Mouse (Mus musculus): ENCODE results near the gene Sirt4. TPM values are rescaled to one million over a fixed set of nuclear protein-coding genes. Genes with fewer than 3 reads are reported as not detected.
A peak's percentile ranks its signal among the peaks of the same experiment; 100 is the strongest.

Sirt4 gene
- polyA plus RNA-seq, 1 experiment: 13.6 TPM

- H3K4me3 ChIP-seq: no peak overlapping the region
- H3K79me2 ChIP-seq (ENCODE audit: control insufficient read depth, insufficient read depth): peaks cover 62% of the 10 kb centered on the region
- H3K4me2 ChIP-seq (ENCODE audit: low read depth): peak overlapping the region; percentile 68
- peaks cover 9% of the 10 kb centered on the region for H3K36me3 ChIP-seq (ENCODE audit: control insufficient read depth, insufficient read depth)
- H3K27me3 ChIP-seq (ENCODE audit: control insufficient read depth, insufficient read depth, insufficient read length): no peaks in the 10 kb centered on the region
- no peak overlapping the region for H3ac ChIP-seq (ENCODE audit: control insufficient read depth, insufficient read length)
- no peak for TF ChIP-seq TCF3 (IDR thresholded peaks at IDR 0.05; ENCODE audit: insufficient read length, low read depth)
- TF ChIP-seq CEBPB (IDR thresholded peaks at IDR 0.05; ENCODE audit: insufficient read depth, poor library complexity, severe bottlenecking): no peak
- no peak for TF ChIP-seq SRF (IDR thresholded peaks at IDR 0.05; ENCODE audit: control insufficient read depth, insufficient read length, low read depth)
- TF ChIP-seq TCF12 (IDR thresholded peaks at IDR 0.05; ENCODE audit: insufficient read depth, poor library complexity, severe bottlenecking): peak; percentile 48
- TF ChIP-seq POLR2AphosphoS2 (IDR thresholded peaks at IDR 0.05; ENCODE audit: insufficient read length, low read depth): peak; percentile 8
- TF ChIP-seq MYOG (IDR thresholded peaks at IDR 0.05; ENCODE audit: control insufficient read depth in 1 of 3, insufficient read depth in 1 of 3, insufficient read length in 2 of 3, low read depth in 2 of 3): peak; percentile 31 to 66 (median 52)
- TF ChIP-seq MAX (IDR thresholded peaks at IDR 0.05; ENCODE audit: low read depth): no peak
- no peak for TF ChIP-seq E2F4 (IDR thresholded peaks at IDR 0.05; ENCODE audit: insufficient read depth)
- TF ChIP-seq REST (IDR thresholded peaks at IDR 0.05; ENCODE audit: insufficient read depth, insufficient read length): no peak
- TF ChIP-seq MYOD1 (IDR thresholded peaks at IDR 0.05; ENCODE audit: control insufficient read depth in 1 of 3, insufficient read length in 2 of 3, low read depth in 2 of 3): no peak
- TF ChIP-seq POLR2A (IDR thresholded peaks at IDR 0.05; ENCODE audit: insufficient read length, low read depth): peak; percentile 7
Observed at GRCm38 (mm10) chr5:115529364-115529741, 44.8 kb upstream of the Sirt4 start.

- Histone ChIP-seq H3K27me3 (ENCODE audit: control insufficient read depth, insufficient read depth, insufficient read length) (no peaks in the 10 kb centered on the region), H3K4me3 (no peak overlapping the region), H3ac (ENCODE audit: control insufficient read depth, insufficient read length) (no peak overlapping the region), H3K4me2 (ENCODE audit: low read depth) (no peak overlapping the region), H3K79me2 (ENCODE audit: control insufficient read depth, insufficient read depth) (peaks cover 57% of the 10 kb centered on the region), H3K36me3 (ENCODE audit: control insufficient read depth, insufficient read depth) (peaks cover 4% of the 10 kb centered on the region)
- TF ChIP-seq MYOD1 (IDR thresholded peaks at IDR 0.05; ENCODE audit: control insufficient read depth in 1 of 3, insufficient read length in 2 of 3, low read depth in 2 of 3): peak in 2 of 3 experiments; percentile 34 to 59
- no peak for TF ChIP-seq E2F4 (IDR thresholded peaks at IDR 0.05; ENCODE audit: insufficient read depth)
- peak in 2 of 3 experiments; percentile 24 to 46 for TF ChIP-seq MYOG (IDR thresholded peaks at IDR 0.05; ENCODE audit: control insufficient read depth in 1 of 3, insufficient read depth in 1 of 3, insufficient read length in 2 of 3, low read depth in 2 of 3)
- TF ChIP-seq CEBPB (IDR thresholded peaks at IDR 0.05; ENCODE audit: insufficient read depth, poor library complexity, severe bottlenecking): no peak
- peak; percentile 41 for TF ChIP-seq POLR2AphosphoS2 (IDR thresholded peaks at IDR 0.05; ENCODE audit: insufficient read length, low read depth)
Observed at GRCm38 (mm10) chr5:115528128-115528527, 43.6 kb upstream of the Sirt4 start.

GRCm38 (mm10) chr5:115526456-115527202 is 42.1 kb upstream of the Sirt4 start:
- Histone ChIP-seq H3K27me3 (ENCODE audit: control insufficient read depth, insufficient read depth, insufficient read length) (no peaks in the 10 kb centered on the region), H3K4me3 (no peak overlapping the region), H3ac (ENCODE audit: control insufficient read depth, insufficient read length) (no peak overlapping the region), H3K79me2 (ENCODE audit: control insufficient read depth, insufficient read depth) (peaks cover 51% of the 10 kb centered on the region), H3K4me2 (ENCODE audit: low read depth) (no peak overlapping the region), H3K36me3 (ENCODE audit: control insufficient read depth, insufficient read depth) (no peaks in the 10 kb centered on the region)
- no peak for TF ChIP-seq MAX (IDR thresholded peaks at IDR 0.05; ENCODE audit: low read depth)
- TF ChIP-seq E2F4 (IDR thresholded peaks at IDR 0.05; ENCODE audit: insufficient read depth): no peak
- no peak for TF ChIP-seq MYOD1 (IDR thresholded peaks at IDR 0.05; ENCODE audit: control insufficient read depth in 1 of 3, insufficient read length in 2 of 3, low read depth in 2 of 3)
- no peak for TF ChIP-seq TCF12 (IDR thresholded peaks at IDR 0.05; ENCODE audit: insufficient read depth, poor library complexity, severe bottlenecking)
- TF ChIP-seq POLR2AphosphoS2 (IDR thresholded peaks at IDR 0.05; ENCODE audit: insufficient read length, low read depth): no peak
- no peak for TF ChIP-seq SRF (IDR thresholded peaks at IDR 0.05; ENCODE audit: control insufficient read depth, insufficient read length, low read depth)
- TF ChIP-seq TCF3 (IDR thresholded peaks at IDR 0.05; ENCODE audit: insufficient read length, low read depth): no peak
- no peak for TF ChIP-seq CEBPB (IDR thresholded peaks at IDR 0.05; ENCODE audit: insufficient read depth, poor library complexity, severe bottlenecking)
- no peak for TF ChIP-seq REST (IDR thresholded peaks at IDR 0.05; ENCODE audit: insufficient read depth, insufficient read length)
- TF ChIP-seq USF1 (IDR thresholded peaks at IDR 0.05; ENCODE audit: low read depth): no peak
- no peak for TF ChIP-seq MYOG (IDR thresholded peaks at IDR 0.05; ENCODE audit: control insufficient read depth in 1 of 3, insufficient read depth in 1 of 3, insufficient read length in 2 of 3, low read depth in 2 of 3)
- no peak for TF ChIP-seq POLR2A (IDR thresholded peaks at IDR 0.05; ENCODE audit: insufficient read length, low read depth)

- Histone ChIP-seq H3K27me3 (ENCODE audit: control insufficient read depth, insufficient read depth, insufficient read length) (no peaks in the 10 kb centered on the region), H3K4me2 (ENCODE audit: low read depth) (no peak overlapping the region), H3ac (ENCODE audit: control insufficient read depth, insufficient read length) (no peak overlapping the region), H3K79me2 (ENCODE audit: control insufficient read depth, insufficient read depth) (peaks cover 56% of the 10 kb centered on the region), H3K4me3 (no peak overlapping the region), H3K36me3 (ENCODE audit: control insufficient read depth, insufficient read depth) (no peaks in the 10 kb centered on the region)
- TF ChIP-seq MYOG (IDR thresholded peaks at IDR 0.05; ENCODE audit: control insufficient read depth in 1 of 3, insufficient read depth in 1 of 3, insufficient read length in 2 of 3, low read depth in 2 of 3): no peak
- no peak for TF ChIP-seq MAX (IDR thresholded peaks at IDR 0.05; ENCODE audit: low read depth)
- no peak for TF ChIP-seq E2F4 (IDR thresholded peaks at IDR 0.05; ENCODE audit: insufficient read depth)
- no peak for TF ChIP-seq REST (IDR thresholded peaks at IDR 0.05; ENCODE audit: insufficient read depth, insufficient read length)
- no peak for TF ChIP-seq SRF (IDR thresholded peaks at IDR 0.05; ENCODE audit: control insufficient read depth, insufficient read length, low read depth)
- no peak for TF ChIP-seq USF1 (IDR thresholded peaks at IDR 0.05; ENCODE audit: low read depth)
Observed at GRCm38 (mm10) chr5:115525943-115526342, 41.4 kb upstream of the Sirt4 start.

- Histone ChIP-seq H3K27me3 (ENCODE audit: control insufficient read depth, insufficient read depth, insufficient read length) (no peaks in the 10 kb centered on the region), H3K36me3 (ENCODE audit: control insufficient read depth, insufficient read depth) (no peaks in the 10 kb centered on the region), H3ac (ENCODE audit: control insufficient read depth, insufficient read length) (no peak overlapping the region), H3K4me3 (no peak overlapping the region), H3K4me2 (ENCODE audit: low read depth) (no peak overlapping the region), H3K79me2 (ENCODE audit: control insufficient read depth, insufficient read depth) (peaks cover 61% of the 10 kb centered on the region)
- TF ChIP-seq USF1 (IDR thresholded peaks at IDR 0.05; ENCODE audit: low read depth): no peak
- no peak for TF ChIP-seq MYOG (IDR thresholded peaks at IDR 0.05; ENCODE audit: control insufficient read depth in 1 of 3, insufficient read depth in 1 of 3, insufficient read length in 2 of 3, low read depth in 2 of 3)
- no peak for TF ChIP-seq MYOD1 (IDR thresholded peaks at IDR 0.05; ENCODE audit: control insufficient read depth in 1 of 3, insufficient read length in 2 of 3, low read depth in 2 of 3)
- no peak for TF ChIP-seq POLR2A (IDR thresholded peaks at IDR 0.05; ENCODE audit: insufficient read length, low read depth)
- no peak for TF ChIP-seq TCF12 (IDR thresholded peaks at IDR 0.05; ENCODE audit: insufficient read depth, poor library complexity, severe bottlenecking)
- no peak for TF ChIP-seq E2F4 (IDR thresholded peaks at IDR 0.05; ENCODE audit: insufficient read depth)
- no peak for TF ChIP-seq POLR2AphosphoS2 (IDR thresholded peaks at IDR 0.05; ENCODE audit: insufficient read length, low read depth)
- TF ChIP-seq MAX (IDR thresholded peaks at IDR 0.05; ENCODE audit: low read depth): no peak
- TF ChIP-seq CEBPB (IDR thresholded peaks at IDR 0.05; ENCODE audit: insufficient read depth, poor library complexity, severe bottlenecking): no peak
- no peak for TF ChIP-seq REST (IDR thresholded peaks at IDR 0.05; ENCODE audit: insufficient read depth, insufficient read length)
- no peak for TF ChIP-seq SRF (IDR thresholded peaks at IDR 0.05; ENCODE audit: control insufficient read depth, insufficient read length, low read depth)
- TF ChIP-seq TCF3 (IDR thresholded peaks at IDR 0.05; ENCODE audit: insufficient read length, low read depth): no peak
Observed at GRCm38 (mm10) chr5:115525416-115525815, 40.9 kb upstream of the Sirt4 start.
